In the genomic region with DNA sequence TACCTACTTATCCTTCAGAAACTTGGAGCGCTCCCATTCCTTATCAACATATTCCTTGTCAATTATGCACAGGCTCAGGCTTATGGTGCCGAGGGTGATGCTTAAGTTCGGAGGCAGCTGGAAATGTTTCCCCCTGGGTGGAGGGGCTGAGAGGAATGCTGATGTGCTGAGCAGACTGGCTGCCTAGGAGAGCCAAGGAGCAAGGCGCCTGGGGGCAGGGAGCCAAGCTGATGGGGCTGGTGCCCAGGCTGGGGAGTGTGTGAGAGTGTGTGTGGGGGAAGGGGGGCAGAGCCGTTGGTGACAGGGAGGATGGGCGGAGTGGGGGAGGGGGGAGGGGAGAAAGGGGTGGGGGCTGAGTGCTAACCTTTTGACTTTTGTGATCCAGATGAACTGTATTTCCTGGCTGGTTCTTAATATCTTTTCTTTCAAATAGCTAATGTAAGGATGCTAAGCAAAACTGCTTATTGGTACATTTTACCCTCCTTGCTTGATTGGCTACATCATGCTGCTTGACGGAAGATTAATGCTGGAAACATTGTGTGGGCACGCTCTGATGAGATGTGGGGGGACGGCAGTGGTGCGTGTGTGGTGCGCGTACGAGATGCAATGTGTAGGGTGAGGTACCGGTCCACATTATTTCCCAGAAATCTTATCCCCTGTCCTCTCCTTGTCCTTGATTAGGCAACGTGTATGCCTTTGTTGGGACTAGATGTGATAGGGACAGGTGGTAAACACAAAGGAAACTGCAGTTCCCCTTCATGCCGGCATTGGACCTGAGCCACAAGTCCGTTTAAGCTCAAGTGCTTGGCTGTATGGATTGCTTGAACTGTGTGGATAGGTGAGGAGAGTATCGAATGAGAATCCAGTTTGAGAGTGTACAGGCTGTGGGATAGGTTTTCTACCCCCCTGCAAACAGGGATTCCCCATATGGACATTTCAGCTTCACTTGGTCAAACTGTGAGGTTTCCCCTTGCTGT, we compare ENCODE assay signal across 9 mouse cellular contexts. TPM values are rescaled to one million over a fixed set of nuclear protein-coding genes. Genes with fewer than 3 reads are reported as not detected.
DNase-seq lines count a peak whose midpoint lies in the region; ATAC-seq and TF ChIP-seq lines count a peak whose summit lies in the region.
"Had no signal": no experiment of that assay in that cellular context is flagged by ENCODE, and none has a peak within 500 bp of the region (broad histone marks: within the 10 kb centered on the region; RNA-seq: fewer than 3 reads in every experiment).

No protein-coding gene starts in this region.

- no peak overlapping the region for H3K27ac ChIP-seq in lung, embryonic 15.5 days
- H3K27ac ChIP-seq in embryonic facial prominence, embryonic 11.5 days (replicated peaks; ENCODE audit: low read depth, low read length): no peak overlapping the region
- no peak overlapping the region for H3K27ac ChIP-seq in heart, embryonic 16.5 days (ENCODE audit: low read length)
- H3K27ac ChIP-seq in neural tube, embryonic 14.5 days (ENCODE audit: low read depth, low read length): peak overlapping the region; percentile 35
- H3K27ac ChIP-seq in intestine, postnatal 0 days (ENCODE audit: low read depth, low read length): no peak overlapping the region

- H3K27me3 ChIP-seq in lung, embryonic 15.5 days: no peaks in the 10 kb centered on the region
- no peaks in the 10 kb centered on the region for H3K27me3 ChIP-seq in embryonic facial prominence, embryonic 11.5 days (ENCODE audit: control insufficient read depth, insufficient read depth, low read length)
- no peaks in the 10 kb centered on the region for H3K27me3 ChIP-seq in heart, embryonic 16.5 days (ENCODE audit: control insufficient read depth, insufficient read depth, low read length)
- H3K27me3 ChIP-seq in neural tube, embryonic 14.5 days (ENCODE audit: control insufficient read depth, insufficient read depth, low read length): no peaks in the 10 kb centered on the region
- no peaks in the 10 kb centered on the region for H3K27me3 ChIP-seq in intestine, postnatal 0 days (replicated peaks; ENCODE audit: control insufficient read depth, insufficient read depth, low read length)
- H3K27me3 ChIP-seq: Patski had no signal

- H3K9ac ChIP-seq in lung, embryonic 15.5 days: no peak overlapping the region
- no peak overlapping the region for H3K9ac ChIP-seq in embryonic facial prominence, embryonic 11.5 days (replicated peaks; ENCODE audit: low read length)
- 0 out of 2 replicates have a peak overlapping the region, but pooled peaks have one; percentile 9 for H3K9ac ChIP-seq in heart, embryonic 16.5 days (ENCODE audit: low read length)
- no peak overlapping the region for H3K9ac ChIP-seq in neural tube, embryonic 14.5 days (replicated peaks; ENCODE audit: low read depth, low read length)
- H3K9ac ChIP-seq in intestine, postnatal 0 days (ENCODE audit: low read depth, low read length): no peak overlapping the region

- intact Hi-C loops in left cerebral cortex, postnatal 10 days (cut with DNase I): no loop called here

- ATAC-seq in lung, embryonic 15.5 days (ENCODE audit: borderline replicate concordance, extremely low read depth, low FRiP score, low TSS enrichment): peak; percentile 92
- peak; percentile 87 for ATAC-seq in embryonic facial prominence, embryonic 11.5 days (replicated peaks; ENCODE audit: insufficient number of reproducible peaks, low FRiP score, low TSS enrichment, low read depth)
- ATAC-seq in heart, embryonic 16.5 days (replicated peaks; ENCODE audit: extremely low read depth, insufficient read depth, low FRiP score): peak; percentile 75
- peak; percentile 88 for ATAC-seq in neural tube, embryonic 14.5 days (ENCODE audit: low read depth)
- ATAC-seq in intestine, postnatal 0 days: no peak
- ATAC-seq: Patski had no signal

- H3K4me1 ChIP-seq in lung, embryonic 15.5 days: peaks cover 26% of the 10 kb centered on the region
- H3K4me1 ChIP-seq in embryonic facial prominence, embryonic 11.5 days (ENCODE audit: control insufficient read depth, insufficient read depth, low read length): peaks cover 3% of the 10 kb centered on the region
- peaks cover 21% of the 10 kb centered on the region for H3K4me1 ChIP-seq in heart, embryonic 16.5 days (ENCODE audit: control insufficient read depth, insufficient read depth, low read length)
- H3K4me1 ChIP-seq in neural tube, embryonic 14.5 days (ENCODE audit: control insufficient read depth, insufficient read depth, low read length): peaks cover 26% of the 10 kb centered on the region
- H3K4me1 ChIP-seq in intestine, postnatal 0 days (replicated peaks; ENCODE audit: control insufficient read depth, insufficient read depth, low read length): no peaks in the 10 kb centered on the region

- TF ChIP-seq CTCF in intestine, postnatal 0 days (IDR thresholded peaks at IDR 0.05; ENCODE audit: low read depth): no peak

- H3K4me3 ChIP-seq in lung, embryonic 15.5 days: no peak overlapping the region
- H3K4me3 ChIP-seq in embryonic facial prominence, embryonic 11.5 days (ENCODE audit: low read depth, low read length): no peak overlapping the region
- H3K4me3 ChIP-seq in heart, embryonic 16.5 days (ENCODE audit: low read length): no peak overlapping the region
- no peak overlapping the region for H3K4me3 ChIP-seq in neural tube, embryonic 14.5 days (ENCODE audit: low read depth, low read length)
- no peak overlapping the region for H3K4me3 ChIP-seq in intestine, postnatal 0 days (ENCODE audit: low read depth, low read length)

- no peaks in the 10 kb centered on the region for H3K36me3 ChIP-seq in lung, embryonic 15.5 days
- H3K36me3 ChIP-seq in embryonic facial prominence, embryonic 11.5 days (replicated peaks; ENCODE audit: control insufficient read depth, insufficient read depth, low read depth, low read length): no peaks in the 10 kb centered on the region
- no peaks in the 10 kb centered on the region for H3K36me3 ChIP-seq in heart, embryonic 16.5 days (ENCODE audit: control insufficient read depth, insufficient read depth)
- H3K36me3 ChIP-seq in neural tube, embryonic 14.5 days (ENCODE audit: control insufficient read depth, insufficient read depth, low read length): no peaks in the 10 kb centered on the region
- no peaks in the 10 kb centered on the region for H3K36me3 ChIP-seq in intestine, postnatal 0 days (ENCODE audit: control insufficient read depth, insufficient read depth)

- H3K4me2 ChIP-seq in lung, embryonic 15.5 days: no peak overlapping the region
- H3K4me2 ChIP-seq in embryonic facial prominence, embryonic 11.5 days (ENCODE audit: low read depth, low read length): no peak overlapping the region
- peak overlapping the region; percentile 21; the same call in 1 of the 2 replicates for H3K4me2 ChIP-seq in heart, embryonic 16.5 days (ENCODE audit: low read depth, low read length)
- H3K4me2 ChIP-seq in neural tube, embryonic 14.5 days (ENCODE audit: low read depth, low read length): no peak overlapping the region; the same call in 1 of the 2 replicates
- no peak overlapping the region for H3K4me2 ChIP-seq in intestine, postnatal 0 days (replicated peaks; ENCODE audit: low read depth)

- no peaks in the 10 kb centered on the region for H3K9me3 ChIP-seq in lung, embryonic 15.5 days
- no peaks in the 10 kb centered on the region for H3K9me3 ChIP-seq in embryonic facial prominence, embryonic 11.5 days (replicated peaks; ENCODE audit: control insufficient read depth, low read length)
- no peaks in the 10 kb centered on the region for H3K9me3 ChIP-seq in heart, embryonic 16.5 days (replicated peaks; ENCODE audit: control insufficient read depth, low read length)
- H3K9me3 ChIP-seq in neural tube, embryonic 14.5 days (ENCODE audit: control insufficient read depth, low read length): no peaks in the 10 kb centered on the region
- H3K9me3 ChIP-seq in intestine, postnatal 0 days (ENCODE audit: control insufficient read depth): no peaks in the 10 kb centered on the region

- no peak for DNase-seq in lung, postnatal 25 days (ENCODE audit: low spot score)
- peak; percentile 67 for DNase-seq in embryonic facial prominence, embryonic 11.5 days (ENCODE audit: low spot score)
- peak; percentile 67 to 81 for DNase-seq in left cerebral cortex, postnatal 10 days (ENCODE audit: extremely low spot score in 1 of 2, low spot score in 2 of 2)
- no peak for DNase-seq in urinary bladder, postnatal 25 days (ENCODE audit: low spot score)

- 47% methylated on average over 18 of the region's 18 CpGs for WGBS in lung, embryonic 15.5 days
- 44% methylated on average over 17 of the region's 18 CpGs for WGBS in embryonic facial prominence, embryonic 11.5 days
- 50% methylated on average over 18 of the region's 18 CpGs for WGBS in heart, embryonic 16.5 days
- 35% methylated on average over 18 of the region's 18 CpGs for WGBS in neural tube, embryonic 14.5 days
- 66% methylated on average over 18 of the region's 18 CpGs for WGBS in intestine, postnatal 0 days

RNA-seq across cellular contexts. Expression of a gene that starts 25.5 kb away (rescaled TPM):
- polyA plus RNA-seq in lung, embryonic 15.5 days (2015; fragmentation: Nextera tagmentation; extraction: Ambion mirVana): 16.1 and 16.5 TPM in 2 replicates
- polyA plus RNA-seq in embryonic facial prominence, embryonic 11.5 days (2014; fragmentation: Nextera tagmentation; extraction: Ambion mirVana): 4.3 and 5.6 TPM in 2 replicates
- 4.0 and 5.1 TPM in 2 replicates for polyA plus RNA-seq in heart, embryonic 16.5 days (2015; fragmentation: Nextera tagmentation; extraction: Ambion mirVana)
- total RNA-seq in left cerebral cortex, postnatal 10 days (2021): 10 to 100 TPM; 77.1 to 80.7 TPM
- polyA plus RNA-seq in neural tube, embryonic 14.5 days (2014; fragmentation: Nextera tagmentation; extraction: Ambion mirVana): 37.2 and 37.3 TPM in 2 replicates
- polyA plus RNA-seq in intestine, postnatal 0 days (2015; fragmentation: Nextera tagmentation; extraction: Ambion mirVana): 3.6 and 4.1 TPM in 2 replicates

Comparison
In these comparisons a context has a peak if more than half of its experiments do, and no peak if none do; other contexts are left out.
1. DNase-seq: peak in embryonic facial prominence, embryonic 11.5 days (single experiment) and left cerebral cortex, postnatal 10 days (2 of 2); none in lung, postnatal 25 days (single experiment) and urinary bladder, postnatal 25 days (single experiment).